Mouse (Mus musculus) small intestine, adult 2 months (tissue): Measurements from ENCODE around the gene Acer1.

Source experiments
- CTCF ChIP-seq: fragments of 200-500 bp; IDR thresholded peaks from 2 replicates; pipeline ENCODE4 v1.5.1; 2012; ENCODE audit warnings: low read depth, mild to moderate bottlenecking, control low read depth, inconsistent platforms, low read length, moderate library complexity, mixed read lengths; ENCODE audit not compliant: insufficient replicate concordance, insufficient read length; ENCODE audit errors: extremely low read depth
- POLR2A ChIP-seq: fragments of 200-500 bp; IDR thresholded peaks from 2 replicates; pipeline ENCODE4 v1.6.1; 2012; ENCODE audit warnings: low read depth, mild to moderate bottlenecking, control low read depth, inconsistent platforms, low read length, moderate library complexity

DNA sequence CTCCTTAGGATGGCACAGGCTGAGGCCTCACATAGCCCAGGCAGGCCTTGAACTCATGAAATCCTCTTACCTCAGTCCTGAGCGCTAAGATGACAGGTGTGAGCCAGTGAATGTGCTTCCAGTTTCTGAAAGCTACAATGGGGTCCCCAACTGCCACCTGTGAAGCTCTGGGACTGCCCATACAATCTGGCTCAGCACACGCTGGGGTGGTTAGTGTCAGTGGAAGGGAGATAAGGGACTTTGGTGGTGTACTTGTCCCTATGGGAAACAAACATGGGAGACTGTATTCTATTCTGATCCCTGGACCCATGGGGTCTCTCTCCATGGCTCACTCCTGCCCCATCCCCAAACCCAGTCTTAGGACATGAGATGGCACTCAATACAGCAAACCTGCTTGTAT is 37.8 kb upstream of the Acer1 start:
- no peak for TF ChIP-seq POLR2A
- TF ChIP-seq CTCF, result no peak
